Mouse (Mus musculus) neural tube, embryonic 15.5 days (tissue): ENCODE results near the gene Hoxa6. TPM values are rescaled to one million over a fixed set of nuclear protein-coding genes. Genes with fewer than 3 reads are reported as not detected.

Experiments used
- ATAC-seq: fragments of 200-750 bp; cut with Nextera tagmentation; 2 replicates; pipeline ENCODE4 v1.8.0; 2017; ENCODE audit warnings: mild to moderate bottlenecking, moderate TSS enrichment, moderate library complexity; ENCODE audit not compliant: low FRiP score
- H3K27ac ChIP-seq: fragments of 300-500 bp; sonication (generic); replicated peaks from 2 replicates; pipeline ENCODE4 v1.5.1; 2015; ENCODE audit warnings: mild to moderate bottlenecking, inconsistent platforms
- H3K27me3 ChIP-seq: fragments of 300-500 bp; sonication (generic); replicated peaks from 2 replicates; pipeline ENCODE4 v1.6.1; 2015; ENCODE audit warnings: inconsistent platforms
- H3K36me3 ChIP-seq: fragments of 300-500 bp; sonication (generic); 2 replicates; pipeline ENCODE4 v1.6.1; 2015; ENCODE audit warnings: inconsistent platforms
- H3K4me1 ChIP-seq: fragments of 300-500 bp; sonication (generic); 2 replicates; pipeline ENCODE4 v1.6.1; 2015; ENCODE audit warnings: inconsistent platforms
- H3K4me2 ChIP-seq: fragments of 300-500 bp; sonication (generic); 2 replicates; pipeline ENCODE4 v1.6.1; 2015; ENCODE audit warnings: inconsistent platforms, mild to moderate bottlenecking, moderate library complexity
- H3K4me3 ChIP-seq: fragments of 300-500 bp; sonication (generic); replicated peaks from 2 replicates; pipeline ENCODE4 v1.5.1; 2015; ENCODE audit warnings: mild to moderate bottlenecking, inconsistent platforms
- H3K9ac ChIP-seq: fragments of 300-500 bp; sonication (generic); replicated peaks from 2 replicates; pipeline ENCODE4 v1.6.1; 2015; ENCODE audit warnings: mild to moderate bottlenecking, inconsistent platforms
- H3K9me3 ChIP-seq: fragments of 300-500 bp; sonication (generic); replicated peaks from 2 replicates; pipeline ENCODE4 v1.6.1; 2016; ENCODE audit warnings: inconsistent platforms
- WGBS: fragments of 180-500 bp; shearing (Covaris S2); methylation state at CpG from one replicate; pipeline ENCODE4 v1.1.7; 2015; ENCODE audit warnings: mixed read lengths; 5-methylcytosine and 5-hydroxymethylcytosine counted together
- polyA plus RNA-seq: library from polyadenylated mRNA; unstranded; fragments of >200 nt; fragmentation: Nextera tagmentation; extraction: Ambion mirVana; gene quantifications from 2 replicates; pipeline ENCODE4 v1.2.1, GENCODE M21; 2015

Gene Hoxa6
- polyA plus RNA-seq, 1 experiment from 2014 or later, result 15.0 TPM

- peak; percentile 27; the same call in 1 of the 2 replicates for ATAC-seq
- WGBS, result under 1% methylated on average over 60 of the region's 60 CpGs
Measured at GRCm38 (mm10) chr6:52216691-52217458, 8.4 kb upstream of the Hoxa6 start.

GRCm38 (mm10) chr6:52215771-52216535 lies 7.4 kb upstream of the Hoxa6 start:
- Histone ChIP-seq H3K36me3 (no peaks in the 10 kb centered on the region), H3K9me3 (no peaks in the 10 kb centered on the region), H3K27me3 (no peaks in the 10 kb centered on the region), H3K4me1 (peaks cover 59% of the 10 kb centered on the region), H3K4me3 (peak overlapping the region; percentile 81), H3K9ac (peak overlapping the region; percentile 92), H3K4me2 (peak overlapping the region; percentile 85), H3K27ac (peak overlapping the region; percentile 100)
- ATAC-seq, result no peak
- WGBS, result 2% methylated on average over 30 of the region's 30 CpGs

More at GRCm38 (mm10) chr6:52216691-52217458, 8.4 kb upstream of the Hoxa6 start:
- peak overlapping the region; percentile 81 for H3K4me3 ChIP-seq
- peaks cover 61% of the 10 kb centered on the region for H3K4me1 ChIP-seq
- no peaks in the 10 kb centered on the region for H3K36me3 ChIP-seq
- H3K9me3 ChIP-seq, result no peaks in the 10 kb centered on the region
- H3K9ac ChIP-seq, result peak overlapping the region; percentile 92
- H3K27ac ChIP-seq, result peak overlapping the region; percentile 100
- H3K27me3 ChIP-seq, result no peaks in the 10 kb centered on the region
- peak overlapping the region; percentile 85 for H3K4me2 ChIP-seq

GRCm38 (mm10) chr6:52215070-52215469 lies 6.5 kb upstream of the Hoxa6 start:
- no peaks in the 10 kb centered on the region for H3K36me3 ChIP-seq
- peak overlapping the region; percentile 85 for H3K4me2 ChIP-seq
- no peaks in the 10 kb centered on the region for H3K27me3 ChIP-seq
- peak overlapping the region; percentile 99; the same call in 1 of the 2 replicates for H3K9ac ChIP-seq
- peak overlapping the region; percentile 81 for H3K4me3 ChIP-seq
- peak overlapping the region; percentile 100 for H3K27ac ChIP-seq
- H3K9me3 ChIP-seq, result no peaks in the 10 kb centered on the region
- no peak for ATAC-seq
- H3K4me1 ChIP-seq, result peaks cover 54% of the 10 kb centered on the region
- WGBS, result 18% methylated on average over 3 of the region's 3 CpGs

GRCm38 (mm10) chr6:52214271-52214670 lies 5.7 kb upstream of the Hoxa6 start:
- ATAC-seq, result no peak
- Histone ChIP-seq H3K27ac (peak overlapping the region; percentile 100), H3K4me1 (peaks cover 57% of the 10 kb centered on the region), H3K27me3 (no peaks in the 10 kb centered on the region), H3K36me3 (no peaks in the 10 kb centered on the region), H3K4me3 (peak overlapping the region; percentile 81), H3K4me2 (peak overlapping the region; percentile 85), H3K9ac (peak overlapping the region; percentile 99), H3K9me3 (no peaks in the 10 kb centered on the region)
- 8% methylated on average over 5 of the region's 5 CpGs for WGBS

GRCm38 (mm10) chr6:52213119-52213986 lies 4.8 kb upstream of the Hoxa6 start, which contains the start of the genes Hoxa3 and Gm28308:
Gene Hoxa3 (minus strand): TSS chr6:52213336.
Gene Gm28308 (minus strand): TSS chr6:52213339.
- peak; percentile 74 for ATAC-seq
- no peaks in the 10 kb centered on the region for H3K36me3 ChIP-seq
- peak within 1 kb of the TSS; percentile 81 for H3K4me3 ChIP-seq
- no peaks in the 10 kb centered on the region for H3K27me3 ChIP-seq
- WGBS, result 4% methylated on average over 38 of the region's 38 CpGs
- peak within 1 kb of the TSS; percentile 85 for H3K4me2 ChIP-seq
- peak within 1 kb of the TSS; percentile 100 for H3K27ac ChIP-seq
- H3K9ac ChIP-seq, result peak within 1 kb of the TSS; percentile 99
- peaks cover 57% of the 10 kb centered on the region for H3K4me1 ChIP-seq
- H3K9me3 ChIP-seq, result no peaks in the 10 kb centered on the region

- Histone ChIP-seq H3K9ac (peak overlapping the region; percentile 99), H3K4me1 (peaks cover 57% of the 10 kb centered on the region), H3K27ac (peak overlapping the region; percentile 100), H3K4me2 (peak overlapping the region; percentile 85), H3K27me3 (no peaks in the 10 kb centered on the region), H3K4me3 (peak overlapping the region; percentile 81), H3K9me3 (no peaks in the 10 kb centered on the region), H3K36me3 (no peaks in the 10 kb centered on the region)
- ATAC-seq, result peak; percentile 18
- under 1% methylated on average over 22 of the region's 22 CpGs for WGBS
Measured at GRCm38 (mm10) chr6:52212556-52213118, 4.1 kb upstream of the Hoxa6 start.

GRCm38 (mm10) chr6:52211961-52212360 lies 3.4 kb upstream of the Hoxa6 start:
- ATAC-seq, result no peak
- Histone ChIP-seq H3K27me3 (no peaks in the 10 kb centered on the region), H3K27ac (peak overlapping the region; percentile 100), H3K4me3 (peak overlapping the region; percentile 81), H3K9me3 (no peaks in the 10 kb centered on the region), H3K36me3 (no peaks in the 10 kb centered on the region), H3K4me1 (peaks cover 62% of the 10 kb centered on the region), H3K4me2 (peak overlapping the region; percentile 85), H3K9ac (peak overlapping the region; percentile 99)
- 5% methylated on average over 13 of the region's 13 CpGs for WGBS

GRCm38 (mm10) chr6:52211170-52211935 lies 2.8 kb upstream of the Hoxa6 start:
- WGBS, result 2% methylated on average over 37 of the region's 37 CpGs
- H3K36me3 ChIP-seq, result no peaks in the 10 kb centered on the region
- peak overlapping the region; percentile 99 for H3K9ac ChIP-seq
- no peaks in the 10 kb centered on the region for H3K9me3 ChIP-seq
- peak overlapping the region; percentile 85 for H3K4me2 ChIP-seq
- peak; percentile 29 for ATAC-seq
- peaks cover 68% of the 10 kb centered on the region for H3K4me1 ChIP-seq
- no peaks in the 10 kb centered on the region for H3K27me3 ChIP-seq
- peak overlapping the region; percentile 100 for H3K27ac ChIP-seq
- H3K4me3 ChIP-seq, result peak overlapping the region; percentile 81

- peak overlapping the region; percentile 85 for H3K4me2 ChIP-seq
- H3K27ac ChIP-seq, result peak overlapping the region; percentile 89
- no peaks in the 10 kb centered on the region for H3K27me3 ChIP-seq
- H3K4me1 ChIP-seq, result peaks cover 68% of the 10 kb centered on the region
- H3K36me3 ChIP-seq, result 0 out of 2 replicates have a peak, but pooled peaks cover 3% of the 10 kb centered on the region
- WGBS, result 6% methylated on average over 12 of the region's 12 CpGs
- peak overlapping the region; percentile 81 for H3K4me3 ChIP-seq
- peak overlapping the region; percentile 63 for H3K9ac ChIP-seq
- ATAC-seq, result no peak
- H3K9me3 ChIP-seq, result no peaks in the 10 kb centered on the region
Measured at GRCm38 (mm10) chr6:52209685-52210046, 1.1 kb upstream of the Hoxa6 start.
